Mouse (Mus musculus) hindbrain, embryonic 13.5 days (tissue): ENCODE data around the gene Pus7l. TPM values are rescaled to one million over a fixed set of nuclear protein-coding genes. Genes with fewer than 3 reads are reported as not detected.

Source experiments
- ATAC-seq: fragments of 200-750 bp; cut with Nextera tagmentation; 2 replicates; pipeline ENCODE4 v1.8.0; 2017; ENCODE audit warnings: moderate TSS enrichment; ENCODE audit not compliant: low FRiP score
- H3K27ac ChIP-seq: fragments of 300-500 bp; sonication (generic); 2 replicates; pipeline ENCODE4 v1.5.1; 2015; ENCODE audit warnings: inconsistent platforms, mild to moderate bottlenecking, moderate library complexity
- H3K27me3 ChIP-seq: fragments of 300-500 bp; sonication (generic); 2 replicates; pipeline ENCODE4 v1.6.1; 2015; ENCODE audit warnings: mild to moderate bottlenecking, inconsistent platforms
- H3K36me3 ChIP-seq: fragments of 300-500 bp; sonication (generic); 2 replicates; pipeline ENCODE4 v1.6.1; 2015; ENCODE audit warnings: mild to moderate bottlenecking, inconsistent platforms
- H3K4me1 ChIP-seq: fragments of 300-500 bp; sonication (generic); replicated peaks from 2 replicates; pipeline ENCODE4 v1.6.1; 2015; ENCODE audit warnings: inconsistent platforms
- H3K4me2 ChIP-seq: fragments of 300-500 bp; sonication (generic); 2 replicates; pipeline ENCODE4 v1.6.1; 2015; ENCODE audit warnings: inconsistent platforms, mild to moderate bottlenecking, moderate library complexity
- H3K4me3 ChIP-seq: fragments of 300-500 bp; sonication (generic); 2 replicates; pipeline ENCODE4 v1.5.1; 2015; ENCODE audit warnings: mild to moderate bottlenecking, inconsistent platforms
- H3K9ac ChIP-seq: fragments of 300-500 bp; sonication (generic); 2 replicates; pipeline ENCODE4 v1.6.1; 2015; ENCODE audit warnings: mild to moderate bottlenecking, inconsistent platforms
- H3K9me3 ChIP-seq: fragments of 300-500 bp; sonication (generic); 2 replicates; pipeline ENCODE4 v1.6.1; 2016; ENCODE audit warnings: inconsistent platforms
- WGBS: fragments of 180-500 bp; shearing (Covaris S2); methylation state at CpG from one replicate; pipeline ENCODE4 v1.1.7; 2015; 5-methylcytosine and 5-hydroxymethylcytosine counted together
- polyA plus RNA-seq: library from polyadenylated mRNA; unstranded; fragments of >200 nt; fragmentation: Nextera tagmentation; extraction: Ambion mirVana; gene quantifications from 2 replicates; pipeline ENCODE4 v1.2.1, GENCODE M21; 2015

Pus7l gene
- polyA plus RNA-seq, 1 experiment from 2014 or later: 6.9 TPM

GRCm38 (mm10) chr15:94568496-94569182, 25.3 kb upstream of the Pus7l start:
- no peaks in the 10 kb centered on the region for H3K9me3 ChIP-seq
- H3K36me3 ChIP-seq: no peaks in the 10 kb centered on the region
- 90% methylated on average over 10 of the region's 10 CpGs for WGBS
- no peak overlapping the region for H3K4me3 ChIP-seq
- H3K27ac ChIP-seq: no peak overlapping the region
- no peak overlapping the region for H3K4me2 ChIP-seq
- no peak overlapping the region for H3K9ac ChIP-seq
- no peak for ATAC-seq
- no peaks in the 10 kb centered on the region for H3K4me1 ChIP-seq
- no peaks in the 10 kb centered on the region for H3K27me3 ChIP-seq

GRCm38 (mm10) chr15:94565854-94566253, 22.5 kb upstream of the Pus7l start:
- no peak for ATAC-seq
- WGBS: 91% methylated on average over 9 of the region's 9 CpGs

GRCm38 (mm10) chr15:94564909-94565308, 21.6 kb upstream of the Pus7l start:
- H3K4me3 ChIP-seq: no peak overlapping the region
- H3K27me3 ChIP-seq: no peaks in the 10 kb centered on the region
- no peak overlapping the region for H3K4me2 ChIP-seq
- WGBS: 83% methylated on average over 2 of the region's 2 CpGs
- ATAC-seq: no peak
- H3K27ac ChIP-seq: no peak overlapping the region
- no peak overlapping the region for H3K9ac ChIP-seq
- H3K4me1 ChIP-seq: no peaks in the 10 kb centered on the region
- no peaks in the 10 kb centered on the region for H3K36me3 ChIP-seq
- H3K9me3 ChIP-seq: no peaks in the 10 kb centered on the region

More at GRCm38 (mm10) chr15:94565854-94566253, 22.5 kb upstream of the Pus7l start:
- Histone ChIP-seq H3K36me3 (no peaks in the 10 kb centered on the region), H3K27me3 (no peaks in the 10 kb centered on the region), H3K4me2 (no peak overlapping the region), H3K9ac (no peak overlapping the region), H3K4me1 (no peaks in the 10 kb centered on the region), H3K27ac (no peak overlapping the region), H3K9me3 (no peaks in the 10 kb centered on the region), H3K4me3 (no peak overlapping the region)

GRCm38 (mm10) chr15:94558895-94559656, 15.7 kb upstream of the Pus7l start:
- H3K36me3 ChIP-seq: no peaks in the 10 kb centered on the region
- no peaks in the 10 kb centered on the region for H3K9me3 ChIP-seq
- no peak overlapping the region for H3K27ac ChIP-seq
- H3K27me3 ChIP-seq: no peaks in the 10 kb centered on the region
- no peaks in the 10 kb centered on the region for H3K4me1 ChIP-seq
- no peak for ATAC-seq
- no peak overlapping the region for H3K4me2 ChIP-seq
- no peak overlapping the region for H3K9ac ChIP-seq
- WGBS: 87% methylated on average over 17 of the region's 17 CpGs
- no peak overlapping the region for H3K4me3 ChIP-seq

- 27% methylated on average over 7 of the region's 7 CpGs for WGBS
- H3K27me3 ChIP-seq: no peaks in the 10 kb centered on the region
- ATAC-seq: peak; percentile 66; the same call in 1 of the 2 replicates
- H3K9me3 ChIP-seq: no peaks in the 10 kb centered on the region
- no peaks in the 10 kb centered on the region for H3K36me3 ChIP-seq
- no peak overlapping the region for H3K4me3 ChIP-seq
- H3K4me2 ChIP-seq: no peak overlapping the region
- H3K9ac ChIP-seq: no peak overlapping the region
- H3K4me1 ChIP-seq: no peaks in the 10 kb centered on the region
- H3K27ac ChIP-seq: no peak overlapping the region
Observed at GRCm38 (mm10) chr15:94557442-94557841, 14.1 kb upstream of the Pus7l start.

GRCm38 (mm10) chr15:94553536-94553935, 10.2 kb upstream of the Pus7l start:
- Histone ChIP-seq H3K4me2 (no peak overlapping the region), H3K27ac (no peak overlapping the region), H3K9me3 (no peaks in the 10 kb centered on the region), H3K4me1 (no peaks in the 10 kb centered on the region), H3K27me3 (no peaks in the 10 kb centered on the region), H3K9ac (no peak overlapping the region), H3K36me3 (no peaks in the 10 kb centered on the region), H3K4me3 (no peak overlapping the region)
- WGBS: 95% methylated on average over 9 of the region's 9 CpGs
- no peak for ATAC-seq

GRCm38 (mm10) chr15:94544844-94545243, 1.5 kb upstream of the Pus7l start:
- no peak for ATAC-seq
- WGBS: 92% methylated on average over 4 of the region's 4 CpGs
- H3K27me3 ChIP-seq: no peaks in the 10 kb centered on the region

GRCm38 (mm10) chr15:94544052-94544636, 797 bp upstream of the Pus7l start:
- Histone ChIP-seq H3K9ac (peak overlapping the region; percentile 70), H3K36me3 (no peaks in the 10 kb centered on the region), H3K9me3 (no peaks in the 10 kb centered on the region), H3K4me3 (peak overlapping the region; percentile 79), H3K27me3 (no peaks in the 10 kb centered on the region), H3K27ac (peak overlapping the region; percentile 50; the same call in 1 of the 2 replicates), H3K4me1 (peaks cover 5% of the 10 kb centered on the region), H3K4me2 (peak overlapping the region; percentile 74)
- no peak for ATAC-seq
- 38% methylated on average over 9 of the region's 9 CpGs for WGBS

More at GRCm38 (mm10) chr15:94544844-94545243, 1.5 kb upstream of the Pus7l start:
- H3K9ac ChIP-seq: no peak overlapping the region
- H3K36me3 ChIP-seq: no peaks in the 10 kb centered on the region
- H3K4me2 ChIP-seq: no peak overlapping the region
- H3K4me1 ChIP-seq: peaks cover 5% of the 10 kb centered on the region
- no peaks in the 10 kb centered on the region for H3K9me3 ChIP-seq
- no peak overlapping the region for H3K4me3 ChIP-seq
- H3K27ac ChIP-seq: no peak overlapping the region

GRCm38 (mm10) chr15:94542567-94543408, 559 bp downstream of the Pus7l start:
- peaks cover 5% of the 10 kb centered on the region for H3K4me1 ChIP-seq
- H3K9me3 ChIP-seq: no peaks in the 10 kb centered on the region
- peak overlapping the region; percentile 72; the same call in 1 of the 2 replicates for H3K27ac ChIP-seq
- peak; percentile 93 for ATAC-seq
- 9% methylated on average over 22 of the region's 22 CpGs for WGBS
- no peaks in the 10 kb centered on the region for H3K27me3 ChIP-seq
- peak overlapping the region; percentile 79 for H3K4me3 ChIP-seq
- no peaks in the 10 kb centered on the region; the same call in 1 of the 2 replicates for H3K36me3 ChIP-seq
- peak overlapping the region; percentile 74 for H3K4me2 ChIP-seq
- peak overlapping the region; percentile 73 for H3K9ac ChIP-seq

- peaks cover 5% of the 10 kb centered on the region for H3K4me1 ChIP-seq
- H3K9ac ChIP-seq: no peak overlapping the region
- H3K27ac ChIP-seq: no peak overlapping the region
- H3K9me3 ChIP-seq: no peaks in the 10 kb centered on the region
- 95% methylated on average over 3 of the region's 3 CpGs for WGBS
- H3K36me3 ChIP-seq: no peaks in the 10 kb centered on the region; the same call in 1 of the 2 replicates
- no peak overlapping the region for H3K4me3 ChIP-seq
- H3K4me2 ChIP-seq: no peak overlapping the region
- ATAC-seq: no peak
- H3K27me3 ChIP-seq: no peaks in the 10 kb centered on the region
Observed at GRCm38 (mm10) chr15:94539296-94539695, 4.1 kb downstream of the Pus7l start.

- no peaks in the 10 kb centered on the region for H3K4me1 ChIP-seq
- H3K9me3 ChIP-seq: no peaks in the 10 kb centered on the region
- no peak overlapping the region for H3K4me2 ChIP-seq
- 92% methylated on average over 7 of the region's 7 CpGs for WGBS
- H3K36me3 ChIP-seq: peaks cover 4% of the 10 kb centered on the region
- H3K27ac ChIP-seq: no peak overlapping the region
- no peaks in the 10 kb centered on the region for H3K27me3 ChIP-seq
- no peak for ATAC-seq
- H3K9ac ChIP-seq: no peak overlapping the region
- no peak overlapping the region for H3K4me3 ChIP-seq
Observed at GRCm38 (mm10) chr15:94535521-94535920, 7.8 kb downstream of the Pus7l start.

GRCm38 (mm10) chr15:94532956-94533355, 10.4 kb downstream of the Pus7l start:
- H3K9ac ChIP-seq: no peak overlapping the region
- no peaks in the 10 kb centered on the region for H3K4me1 ChIP-seq
- no peak overlapping the region for H3K4me3 ChIP-seq
- H3K36me3 ChIP-seq: peaks cover 9% of the 10 kb centered on the region; the same call in 1 of the 2 replicates
- no peak overlapping the region for H3K4me2 ChIP-seq
- no peak overlapping the region for H3K27ac ChIP-seq
- ATAC-seq: no peak
- H3K27me3 ChIP-seq: no peaks in the 10 kb centered on the region
- H3K9me3 ChIP-seq: no peaks in the 10 kb centered on the region
- WGBS: 94% methylated on average over 6 of the region's 6 CpGs
